8 mouse cellular contexts compared by ENCODE assay signal in the genomic region with DNA sequence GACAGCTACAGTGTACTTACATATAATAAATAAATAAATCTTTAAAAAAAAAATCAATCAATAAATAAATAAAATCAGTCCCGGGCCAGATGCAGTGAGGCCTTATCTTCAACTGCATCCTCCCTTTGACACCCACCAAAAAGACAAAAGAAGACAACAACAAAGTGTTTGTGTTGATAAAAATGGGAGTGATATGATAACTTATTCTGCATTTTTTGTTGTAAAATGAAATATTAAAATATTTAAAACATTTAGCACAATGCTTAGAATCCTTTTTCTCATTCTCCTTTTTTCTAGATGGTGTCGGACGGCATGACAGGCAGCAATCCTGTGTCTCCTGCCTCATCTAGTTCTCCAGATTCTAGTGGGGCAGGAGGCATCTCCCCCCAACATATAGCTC. TPM values are rescaled to one million over a fixed set of nuclear protein-coding genes. Genes with fewer than 3 reads are reported as not detected.
DNase-seq lines count a peak whose midpoint lies in the region; ATAC-seq lines count a peak whose summit lies in the region.

A gene (plus strand): TSS at position 301 of the 400 bp plus-strand sequence.

- no peak within 1 kb of the TSS for H3K4me2 ChIP-seq in embryonic facial prominence, embryonic 11.5 days (ENCODE audit: low read depth, low read length)
- H3K4me2 ChIP-seq in intestine, embryonic 16.5 days (ENCODE audit: low read depth, low read length) = no peak within 1 kb of the TSS

- H3K4me3 ChIP-seq in heart, embryonic 10.5 days = no peak within 1 kb of the TSS
- no peak within 1 kb of the TSS for H3K4me3 ChIP-seq in embryonic facial prominence, embryonic 11.5 days (ENCODE audit: low read depth, low read length)
- H3K4me3 ChIP-seq in intestine, embryonic 16.5 days (ENCODE audit: low read length) = no peak within 1 kb of the TSS

- ATAC-seq in CD4-positive, CD25-positive, alpha-beta regulatory T cell, adult 4 months = no peak
- no peak for ATAC-seq in embryonic facial prominence, embryonic 11.5 days (replicated peaks; ENCODE audit: insufficient number of reproducible peaks, low FRiP score, low TSS enrichment, low read depth)
- no peak for ATAC-seq in intestine, embryonic 16.5 days

- no peak within 1 kb of the TSS for H3K9ac ChIP-seq in embryonic facial prominence, embryonic 11.5 days (replicated peaks; ENCODE audit: low read length)
- no peak within 1 kb of the TSS for H3K9ac ChIP-seq in intestine, embryonic 16.5 days (ENCODE audit: low read depth, low read length)

- 0 out of 2 replicates have a peak, but pooled peaks cover 2% of the 10 kb centered on the region for H3K4me1 ChIP-seq in heart, embryonic 10.5 days
- no peaks in the 10 kb centered on the region for H3K4me1 ChIP-seq in embryonic facial prominence, embryonic 11.5 days (ENCODE audit: control insufficient read depth, insufficient read depth, low read length)
- H3K4me1 ChIP-seq in intestine, embryonic 16.5 days (ENCODE audit: control insufficient read depth, insufficient read depth, low read length) = no peaks in the 10 kb centered on the region

- WGBS in heart, embryonic 10.5 days = 88% methylated on average over 3 of the region's 3 CpGs
- WGBS in embryonic facial prominence, embryonic 11.5 days = 98% methylated on average over 3 of the region's 3 CpGs
- WGBS in intestine, embryonic 16.5 days = 86% methylated on average over 3 of the region's 3 CpGs

- H3K27ac ChIP-seq in heart, embryonic 10.5 days = no peak within 1 kb of the TSS
- no peak within 1 kb of the TSS for H3K27ac ChIP-seq in embryonic facial prominence, embryonic 11.5 days (replicated peaks; ENCODE audit: low read depth, low read length)
- H3K27ac ChIP-seq in intestine, embryonic 16.5 days (ENCODE audit: low read length) = no peak within 1 kb of the TSS

- H3K27me3 ChIP-seq in heart, embryonic 10.5 days (ENCODE audit: insufficient read depth, poor library complexity, severe bottlenecking) = no peaks in the 10 kb centered on the region
- no peaks in the 10 kb centered on the region for H3K27me3 ChIP-seq in embryonic facial prominence, embryonic 11.5 days (ENCODE audit: control insufficient read depth, insufficient read depth, low read length)
- no peaks in the 10 kb centered on the region for H3K27me3 ChIP-seq in intestine, embryonic 16.5 days (replicated peaks; ENCODE audit: control insufficient read depth, insufficient read depth, low read length)

- peaks cover 96% of the 10 kb centered on the region for H3K36me3 ChIP-seq in heart, embryonic 10.5 days
- peaks cover 12% of the 10 kb centered on the region for H3K36me3 ChIP-seq in embryonic facial prominence, embryonic 11.5 days (replicated peaks; ENCODE audit: control insufficient read depth, insufficient read depth, low read depth, low read length)
- H3K36me3 ChIP-seq in intestine, embryonic 16.5 days (ENCODE audit: control insufficient read depth, insufficient read depth, low read length) = peaks cover 13% of the 10 kb centered on the region; the same call in 1 of the 2 replicates

- H3K9me3 ChIP-seq in heart, embryonic 10.5 days = no peaks in the 10 kb centered on the region
- H3K9me3 ChIP-seq in embryonic facial prominence, embryonic 11.5 days (replicated peaks; ENCODE audit: control insufficient read depth, low read length) = no peaks in the 10 kb centered on the region
- no peaks in the 10 kb centered on the region for H3K9me3 ChIP-seq in intestine, embryonic 16.5 days (ENCODE audit: control insufficient read depth, low read length)

- DNase-seq in heart, postnatal 36 days = no peak
- no peak for DNase-seq in heart, embryonic 10.5 days (ENCODE audit: low spot score)
- no peak for DNase-seq in embryonic facial prominence, embryonic 11.5 days (ENCODE audit: low spot score)
- DNase-seq in spleen, postnatal 36 days (ENCODE audit: low spot score in 2 of 2) = no peak
- no peak for DNase-seq in gastrocnemius, postnatal 25 days
- no peak for DNase-seq in embryo, embryonic 10 days (ENCODE audit: low spot score)

- intact Hi-C loops in heart, postnatal 36 days (cut with DNase I) = loop anchor here (5.0 kb wide), 1 partner anchor 33 kb away; no protein-coding TSS in a partner anchor

RNA-seq across cellular contexts. Expression of the gene that starts here (rescaled TPM):
- 10 to 100 TPM; 10.3 to 10.5 TPM for total RNA-seq in heart, postnatal 36 days (2021)
- polyA plus RNA-seq in heart, embryonic 10.5 days (2016; fragmentation: Nextera tagmentation; extraction: Ambion mirVana) = 9.4 and 10.0 TPM in 2 replicates
- 10 to 100 TPM; 29.9 to 31.9 TPM for polyA plus RNA-seq in CD4-positive, CD25-positive, alpha-beta regulatory T cell, adult 4 months (2017; shearing (Covaris generic))
- polyA plus RNA-seq in embryonic facial prominence, embryonic 11.5 days (2014; fragmentation: Nextera tagmentation; extraction: Ambion mirVana) = 16.1 and 16.3 TPM in 2 replicates
- 10.8 and 11.3 TPM in 2 replicates for polyA plus RNA-seq in intestine, embryonic 16.5 days (2015; fragmentation: Nextera tagmentation; extraction: Ambion mirVana)
- 1 to 10 TPM; 4.7 to 5.2 TPM for total RNA-seq in gastrocnemius, postnatal 25 days (2021)
